ENCODE assay signal across 14 mouse cellular contexts in the genomic region with DNA sequence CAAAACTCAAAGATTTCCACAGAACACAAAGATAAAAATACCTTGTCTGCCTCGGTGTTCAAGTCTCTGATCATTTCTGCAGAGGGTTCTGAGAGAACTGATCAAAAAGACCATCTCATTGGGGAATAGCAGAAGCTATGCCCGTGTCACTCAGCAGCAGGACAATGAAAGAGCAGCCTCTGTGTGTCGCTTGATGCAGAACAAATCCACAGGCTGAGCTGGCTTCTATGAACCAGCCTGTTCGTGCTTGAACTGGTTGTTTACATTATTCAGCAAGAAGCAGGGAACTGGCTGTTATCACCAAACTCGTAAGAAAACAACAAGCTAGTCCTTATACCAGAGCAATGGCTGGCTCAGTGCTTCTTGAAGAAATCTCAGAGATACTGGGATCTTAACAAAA.
DNase-seq lines count a peak whose midpoint lies in the region; ATAC-seq and TF ChIP-seq lines count a peak whose summit lies in the region.
"Had no signal": no experiment of that assay in that cellular context is flagged by ENCODE, and none has a peak within 500 bp of the region (broad histone marks: within the 10 kb centered on the region; RNA-seq: fewer than 3 reads in every experiment).

No protein-coding gene starts in this region.

- H3K9ac ChIP-seq in hindbrain, postnatal 0 days (replicated peaks; ENCODE audit: low read length), result no peak overlapping the region
- H3K9ac ChIP-seq: lung, embryonic 15.5 days had no signal

- H3K9me3 ChIP-seq in hindbrain, postnatal 0 days (ENCODE audit: low read length), result no peaks in the 10 kb centered on the region
- no peaks in the 10 kb centered on the region for H3K9me3 ChIP-seq in limb, embryonic 10.5 days (replicated peaks)
- H3K9me3 ChIP-seq: lung, embryonic 15.5 days had no signal

- WGBS in hindbrain, postnatal 0 days, result 13% methylated on average over 5 of the region's 5 CpGs
- 42% methylated on average over 5 of the region's 5 CpGs for whole genome bisulfite sequencing in limb, embryonic 10.5 days

- no peaks in the 10 kb centered on the region for H3K4me1 ChIP-seq in hindbrain, postnatal 0 days (ENCODE audit: insufficient read depth, low read length)
- no peaks in the 10 kb centered on the region for H3K4me1 ChIP-seq in limb, embryonic 10.5 days

- intact Hi-C loops in left cerebral cortex, adult 2 months (cut with DNase I), result no loop called here

- H3K27ac ChIP-seq in left cerebral cortex, adult 2 months, result peak overlapping the region; percentile 54; the same call in 1 of the 2 replicates
- H3K27ac ChIP-seq in hindbrain, postnatal 0 days, result no peak overlapping the region
- H3K27ac ChIP-seq in limb, embryonic 10.5 days, result no peak overlapping the region
- H3K27ac ChIP-seq: heart, adult 2 months; lung, embryonic 15.5 days had no signal

- no peak for DNase-seq in left cerebral cortex, adult 2 months (ENCODE audit: extremely low spot score in 1 of 2, low spot score in 2 of 2)
- DNase-seq in left cerebral cortex, adult 11 months (ENCODE audit: low spot score), result no peak
- DNase-seq in embryo, embryonic 10.5 days (ENCODE audit: low spot score), result peak; percentile 27
- peak; percentile 51 for DNase-seq in hindbrain, postnatal 0 days (ENCODE audit: low spot score)
- peak; percentile 50 for DNase-seq in retina, embryonic 14.5 days (ENCODE audit: low spot score)
- DNase-seq in cerebellum, adult 18-20 months, result no peak
- no peak for DNase-seq in limb, embryonic 10.5 days (ENCODE audit: low spot score)
- DNase-seq: heart, adult 2 months; kidney, postnatal 36 days; liver had no signal

- no peak for TF ChIP-seq CTCF in left cerebral cortex, adult 2 months (IDR thresholded peaks at IDR 0.05)
- no peak for TF ChIP-seq CTCF in hindbrain, postnatal 0 days (IDR thresholded peaks at IDR 0.05; ENCODE audit: low read depth)

- peak; percentile 76 for ATAC-seq in hindbrain, postnatal 0 days
- no peak for ATAC-seq in cerebellum, adult (ENCODE audit: insufficient number of reproducible peaks, low FRiP score, low TSS enrichment)
- ATAC-seq: activated CD4-positive, CD25-positive, alpha-beta regulatory T cell, adult 4 months; CD4-positive, CD25-positive, alpha-beta regulatory T cell, adult 4 months had no signal

- no peaks in the 10 kb centered on the region for H3K36me3 ChIP-seq in hindbrain, postnatal 0 days (ENCODE audit: insufficient read depth, low read length)
- no peaks in the 10 kb centered on the region for H3K36me3 ChIP-seq in limb, embryonic 10.5 days
- H3K36me3 ChIP-seq: lung, embryonic 15.5 days had no signal

- H3K27me3 ChIP-seq in hindbrain, postnatal 0 days (ENCODE audit: insufficient read depth, low read length), result no peaks in the 10 kb centered on the region
- no peaks in the 10 kb centered on the region for H3K27me3 ChIP-seq in limb, embryonic 10.5 days (ENCODE audit: low read depth, poor library complexity, severe bottlenecking)
- H3K27me3 ChIP-seq: lung, embryonic 15.5 days had no signal

- no peak overlapping the region for H3K4me2 ChIP-seq in hindbrain, postnatal 0 days (ENCODE audit: low read depth, low read length)
- H3K4me2 ChIP-seq: lung, embryonic 15.5 days had no signal

- no peak overlapping the region for H3K4me3 ChIP-seq in left cerebral cortex, adult 2 months
- no peak overlapping the region for H3K4me3 ChIP-seq in hindbrain, postnatal 0 days (ENCODE audit: low read length)
- H3K4me3 ChIP-seq in limb, embryonic 10.5 days, result no peak overlapping the region
- H3K4me3 ChIP-seq: heart, adult 2 months; lung, embryonic 15.5 days had no signal

Comparison
In these comparisons a context has a peak if more than half of its experiments do, and no peak if none do; other contexts are left out.
1. DNase-seq: peak in embryo, embryonic 10.5 days (single experiment), hindbrain, postnatal 0 days (single experiment) and retina, embryonic 14.5 days (single experiment); none in left cerebral cortex, adult 2 months (0 of 2), left cerebral cortex, adult 11 months (single experiment), cerebellum, adult 18-20 months (0 of 2) and limb, embryonic 10.5 days (single experiment).